Mouse (Mus musculus): ENCODE measurements around the gene Ropn1.
"Not testable (repeated sequence)": the region's sequence is repeated elsewhere in the genome, so short reads cannot be mapped to it uniquely, and the experiment has no call there.

The Ropn1 gene

DNA sequence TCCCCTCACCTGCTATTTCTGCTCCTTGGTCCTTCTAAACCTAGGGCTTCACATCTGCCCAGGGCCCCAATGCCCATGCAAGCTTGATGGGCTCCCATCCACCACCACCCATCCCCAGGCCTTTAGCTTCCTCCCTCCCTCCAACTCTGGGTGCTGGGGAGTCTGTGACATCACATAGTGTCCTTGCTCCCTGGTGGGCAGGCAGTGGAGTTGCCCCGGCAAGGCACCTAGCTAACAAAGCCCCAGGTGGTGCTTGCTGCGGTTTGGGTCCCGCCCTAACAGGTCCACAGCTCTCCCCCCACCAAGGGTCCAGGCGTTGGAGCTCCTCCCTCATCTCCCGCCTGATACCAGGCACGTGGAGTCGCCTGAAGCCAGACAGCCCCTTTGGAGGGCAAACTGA lies at the start of gene Ropn1:
TSS of gene Ropn1 (plus strand) at position 301 of the 400 bp plus-strand sequence.
- no peak for DNase-seq

DNA sequence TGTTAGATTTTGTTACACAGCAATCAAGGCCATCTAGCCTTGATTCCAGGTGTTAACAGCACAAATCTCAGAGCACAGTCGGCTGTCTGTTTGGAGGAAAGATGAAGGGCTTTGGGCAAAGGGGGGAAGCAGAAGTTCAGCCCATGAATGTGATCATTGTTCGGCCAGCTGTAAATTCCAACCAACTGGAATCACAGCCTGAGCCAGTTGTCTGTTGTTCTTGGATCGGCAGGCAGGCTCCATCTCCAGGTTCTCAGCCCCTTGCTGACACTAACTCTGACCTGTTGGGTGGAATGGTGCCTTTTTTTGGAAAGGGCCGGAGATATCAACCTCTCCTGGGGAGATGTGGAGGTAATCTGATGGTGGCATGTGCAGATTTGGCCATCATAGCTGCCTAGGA lies 47.8 kb upstream of the Ropn1 start:
- DNase-seq: no peak

DNA sequence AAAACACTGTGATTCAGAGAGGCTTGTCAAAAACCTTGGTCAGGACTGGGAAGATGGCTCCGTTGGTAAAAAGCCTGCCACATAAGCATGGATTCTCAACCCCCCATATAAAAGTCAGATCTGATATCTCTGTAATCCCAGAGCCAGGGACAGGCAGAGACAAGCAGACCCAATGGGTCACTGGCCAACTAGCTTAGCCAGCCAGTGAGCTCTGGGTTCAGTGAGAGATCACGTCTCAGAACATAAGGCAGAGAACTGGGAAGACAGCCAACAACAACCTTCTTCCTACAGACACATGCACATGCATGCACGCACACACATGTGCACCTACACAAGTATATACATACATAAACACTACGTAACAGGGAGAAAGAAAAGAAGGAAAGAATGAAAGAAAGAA lies 46.6 kb upstream of the Ropn1 start:
- no peak for DNase-seq

DNA sequence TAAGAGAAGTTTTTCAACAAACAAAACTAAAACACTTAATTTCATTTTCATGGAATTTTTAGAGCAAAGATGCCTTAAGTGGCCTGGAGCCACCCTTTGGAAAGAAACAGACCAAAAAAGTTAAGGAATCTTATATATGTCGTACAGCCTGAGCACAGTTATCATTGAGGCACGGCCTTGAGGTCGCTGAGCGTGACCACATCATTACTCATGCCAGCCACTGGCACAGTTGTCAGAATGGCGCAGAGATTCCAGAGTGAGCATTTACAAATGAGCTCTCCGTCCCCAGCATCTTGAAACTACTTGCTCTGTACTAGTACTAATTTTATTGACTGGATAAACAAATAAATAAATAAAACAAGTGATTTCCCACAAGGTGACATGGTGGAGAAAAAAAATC lies 45.9 kb upstream of the Ropn1 start:
- DNase-seq: no peak

DNA sequence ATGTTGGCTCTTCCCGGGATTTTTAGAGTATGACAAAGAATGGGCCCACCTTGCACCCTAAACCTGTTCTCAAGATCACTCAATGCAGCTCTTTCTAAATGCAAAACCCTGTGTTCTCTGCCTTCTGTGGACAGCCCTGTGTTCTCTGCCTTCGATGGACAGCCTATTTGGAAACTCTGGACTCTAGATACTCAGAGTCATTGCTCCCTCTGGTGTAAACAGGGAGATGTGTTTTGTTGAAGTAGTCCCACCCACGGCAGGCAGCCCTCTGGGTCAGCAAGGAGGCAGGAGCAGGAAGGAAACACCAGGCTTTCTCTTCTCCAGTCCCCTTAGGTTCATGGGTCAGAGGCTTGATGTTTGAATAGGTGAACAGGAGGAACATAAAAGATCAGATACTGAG lies 44.0 kb upstream of the Ropn1 start:
- no peak for DNase-seq

DNA sequence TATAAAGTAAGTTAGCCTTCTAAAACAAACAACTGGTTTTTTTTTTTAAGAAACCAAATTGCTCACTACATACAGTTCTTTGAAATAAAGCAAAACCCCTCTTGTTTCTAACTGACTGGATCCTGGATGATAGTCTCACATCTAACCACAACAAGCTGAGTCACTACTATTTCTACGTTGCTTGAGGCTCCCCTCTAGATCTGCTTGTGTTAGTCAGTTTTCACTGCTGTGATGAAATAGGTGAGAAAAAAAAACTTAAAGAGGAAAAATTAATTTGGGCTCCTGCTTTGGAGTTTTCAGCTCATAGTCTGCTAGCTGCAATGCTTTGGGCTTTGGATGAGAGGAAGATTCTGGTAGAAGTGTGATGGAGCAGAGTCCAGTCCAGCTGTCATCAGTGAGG lies 39.6 kb upstream of the Ropn1 start:
- DNase-seq: no peak

DNA sequence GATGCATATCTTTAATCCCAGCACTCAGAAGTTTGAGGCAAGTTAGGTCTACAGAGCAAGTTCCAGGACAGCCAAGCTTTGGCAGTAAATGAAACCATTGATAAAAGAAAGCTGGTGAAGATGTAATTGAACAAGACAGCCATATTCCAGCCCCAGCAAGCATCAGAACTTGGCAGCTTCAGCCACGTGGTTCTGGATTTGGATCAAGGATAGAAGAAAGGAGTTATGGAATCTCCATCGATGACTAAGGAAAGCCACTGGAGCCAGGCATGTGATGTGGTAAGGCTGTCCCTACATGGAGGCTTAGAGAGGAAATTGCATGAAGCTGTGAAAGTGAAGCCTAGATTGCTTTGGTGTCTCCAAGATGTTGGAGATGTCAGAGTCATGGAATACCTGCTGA lies 35.7 kb upstream of the Ropn1 start:
- DNase-seq: no peak

DNA sequence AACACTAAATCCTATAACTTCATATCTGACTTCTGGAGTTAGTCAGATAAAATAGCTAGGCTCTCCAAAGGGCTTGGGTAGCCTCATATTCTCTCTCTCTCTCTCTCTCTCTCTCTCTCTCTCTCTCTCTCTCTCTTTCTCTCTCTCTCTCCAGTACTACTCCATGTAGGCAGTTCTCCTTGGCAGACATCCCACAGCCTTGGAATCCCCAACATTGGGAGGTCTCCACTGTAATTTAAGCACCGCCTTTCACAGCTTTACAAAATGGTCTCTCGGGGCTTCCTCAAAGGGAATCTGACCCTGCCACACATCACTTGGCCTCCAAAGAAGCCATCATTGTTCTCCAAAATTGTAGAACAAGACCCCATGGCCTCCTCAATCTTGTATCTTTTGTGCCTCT lies 22.1 kb upstream of the Ropn1 start:
- DNase-seq: no peak

DNA sequence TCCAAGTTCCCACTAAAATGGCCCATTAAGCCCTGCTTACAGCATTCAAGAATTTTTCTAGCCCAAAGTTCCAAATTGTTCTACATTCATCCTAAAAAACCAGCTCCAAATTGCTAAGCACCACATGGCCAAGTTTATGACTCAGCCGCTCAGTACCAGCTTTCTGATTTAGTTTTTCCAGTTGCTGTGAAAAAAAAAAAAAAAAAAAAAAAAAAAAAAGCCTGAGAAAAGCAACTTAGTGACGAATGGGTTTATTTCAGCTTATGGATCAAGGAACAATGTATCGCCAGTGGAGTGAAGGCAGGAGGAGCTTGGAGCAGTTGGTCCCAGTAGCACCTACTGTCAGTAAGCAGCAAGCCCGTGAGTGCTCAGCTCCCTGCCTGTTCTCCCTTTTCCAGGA lies 21.3 kb upstream of the Ropn1 start:
- no peak for DNase-seq

DNA sequence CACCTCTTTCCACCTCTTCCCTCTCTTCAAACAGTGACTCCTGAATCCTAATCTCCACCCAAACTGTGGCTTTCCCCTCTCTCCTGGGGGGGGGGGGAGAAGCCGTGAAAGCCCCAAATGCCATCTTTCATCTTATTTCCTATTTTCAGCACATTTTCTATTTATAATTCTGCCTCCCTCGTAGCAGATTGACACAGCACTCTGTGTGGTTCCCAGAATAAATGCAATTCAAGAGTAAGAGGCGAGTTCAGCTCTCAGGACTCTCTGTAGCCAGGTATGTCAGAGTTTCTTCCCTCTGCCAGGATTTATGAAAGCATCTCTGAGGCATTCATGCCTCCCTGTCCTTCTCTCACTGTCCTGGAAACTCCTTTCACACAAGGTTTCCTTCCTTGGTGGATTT lies 14.2 kb upstream of the Ropn1 start:
- no peak for DNase-seq

DNA sequence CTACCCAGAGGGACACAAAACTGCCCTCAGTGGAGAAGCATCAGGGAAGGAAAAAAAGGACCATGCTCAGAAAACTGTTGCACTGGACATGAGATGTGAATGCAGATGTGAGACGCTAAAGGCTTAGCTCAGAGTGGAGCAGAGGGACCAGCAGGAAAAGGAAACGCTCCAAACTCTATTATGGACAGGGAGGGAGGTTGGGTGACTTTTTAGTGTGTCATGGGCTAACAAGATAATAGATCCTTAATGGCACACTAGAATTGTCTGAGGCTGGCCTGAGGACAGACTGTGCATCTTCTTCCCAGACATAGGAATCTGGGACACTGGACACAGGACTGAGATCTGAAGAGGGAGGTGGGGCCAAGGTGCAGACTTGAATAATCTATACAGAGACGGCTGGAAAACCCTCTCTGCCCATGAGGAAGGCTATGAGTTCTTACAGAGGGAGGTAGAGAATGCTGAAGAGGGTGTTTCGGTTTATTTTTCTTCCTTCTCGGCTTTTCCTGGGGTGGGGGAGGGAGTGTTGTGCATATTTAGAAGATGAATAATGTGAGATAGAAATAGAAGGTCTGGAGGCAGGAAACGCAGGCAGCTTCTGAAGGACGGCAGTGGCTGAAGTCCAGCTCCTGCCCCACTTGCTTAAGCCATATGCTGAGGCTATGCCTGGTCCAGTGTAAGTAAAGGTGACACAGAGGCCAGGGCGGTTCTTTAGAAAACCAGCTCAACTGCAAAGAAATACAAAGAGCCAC lies 6.0 kb upstream of the Ropn1 start:
- DNase-seq: no peak

DNA sequence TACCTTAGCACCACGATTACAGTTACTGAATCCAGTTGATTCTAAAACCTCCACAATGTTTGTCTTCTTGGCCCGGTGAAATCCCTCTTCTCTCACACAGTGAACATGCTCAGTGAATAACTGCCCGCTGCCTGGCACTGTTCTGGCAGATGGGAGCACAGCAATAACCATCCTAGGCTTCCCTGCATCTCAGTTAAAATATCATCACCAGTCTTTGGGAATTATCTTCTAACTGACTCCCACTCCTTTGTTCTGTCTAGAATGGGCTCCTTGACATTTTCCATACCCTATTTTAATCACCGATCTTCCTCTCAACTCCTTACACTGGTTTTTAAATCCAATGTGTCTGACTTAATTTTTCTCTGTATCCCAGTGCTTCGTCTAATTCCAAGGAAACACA lies 3.3 kb downstream of the Ropn1 start:
- no peak for DNase-seq

DNA sequence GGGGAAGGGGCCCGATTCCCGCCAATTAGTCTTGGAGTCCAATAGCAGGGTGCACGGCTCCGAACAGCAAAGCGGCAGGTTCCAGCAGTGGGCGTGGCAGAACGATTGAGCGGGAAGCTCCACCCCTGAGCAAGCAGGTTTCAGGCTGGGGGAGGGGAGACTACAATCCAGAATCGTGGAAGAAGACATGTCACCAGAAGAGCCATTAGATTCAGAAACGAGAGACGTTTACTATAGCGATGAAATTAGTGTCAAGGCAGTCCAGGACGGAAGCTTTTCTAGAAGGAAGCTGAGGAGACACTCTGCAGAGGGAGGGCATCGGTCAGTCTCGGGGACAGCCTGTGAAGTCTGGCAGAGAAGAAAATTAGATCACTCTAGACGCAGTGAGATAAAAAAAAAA lies 7.8 kb downstream of the Ropn1 start:
- DNase-seq: not testable (repeated sequence)

DNA sequence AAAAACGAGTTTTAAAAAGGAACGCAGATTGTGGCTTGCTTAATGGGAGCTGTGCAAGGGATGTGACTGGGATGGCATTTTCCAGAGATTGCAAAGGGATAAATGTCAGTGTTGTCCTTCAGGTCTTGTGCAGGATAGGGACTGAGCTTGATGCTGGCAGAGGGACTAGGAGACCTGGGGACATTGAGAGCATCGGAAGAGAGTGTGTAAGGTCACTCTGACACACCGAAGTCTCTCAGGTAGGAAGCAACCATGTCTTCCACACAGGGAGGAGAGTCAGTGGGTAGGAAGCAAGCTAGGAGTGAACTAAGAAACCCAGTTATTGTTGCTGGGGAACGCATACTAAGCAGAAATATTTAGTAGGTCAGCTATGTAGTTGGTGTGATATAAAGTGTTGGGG lies 8.3 kb downstream of the Ropn1 start:
- DNase-seq: no peak

DNA sequence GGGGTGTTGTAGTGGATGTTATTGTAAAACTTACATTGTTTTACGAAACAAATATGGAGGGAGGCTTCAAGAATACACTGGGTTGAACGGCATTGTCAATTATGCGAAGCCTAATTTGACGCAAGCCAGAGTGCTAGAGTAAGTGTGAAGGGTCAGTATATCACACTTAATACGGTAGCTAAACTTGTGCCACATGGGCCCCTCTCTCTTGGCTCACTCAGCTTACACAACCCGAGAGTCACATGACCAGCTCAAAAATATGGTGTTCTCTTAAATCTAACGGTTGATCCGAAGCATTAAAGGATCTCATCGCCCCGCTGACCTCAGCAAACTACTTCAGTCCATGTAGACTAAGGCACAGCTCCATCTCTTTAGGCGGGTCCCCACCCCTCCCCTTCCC lies 8.7 kb downstream of the Ropn1 start:
- no peak for DNase-seq

DNA sequence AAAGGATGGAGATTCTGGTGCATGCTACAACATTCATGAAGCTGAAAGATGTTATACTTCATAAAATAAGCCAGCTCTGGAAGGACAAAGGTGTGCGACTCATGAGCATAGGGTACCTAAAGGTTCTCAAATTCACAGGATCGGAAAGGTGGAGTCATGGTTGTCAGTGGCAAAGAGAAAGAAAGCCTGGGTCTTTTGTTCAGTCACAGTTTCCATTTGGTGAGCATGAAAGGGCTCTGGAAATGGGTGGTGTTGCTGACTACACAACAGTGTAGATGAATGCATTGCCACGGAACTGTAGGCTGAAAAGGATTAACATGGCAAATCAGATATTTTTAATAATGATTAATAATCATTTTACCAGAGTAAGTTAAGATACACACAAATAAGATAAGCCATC lies 14.8 kb downstream of the Ropn1 start:
- DNase-seq: no peak

DNA sequence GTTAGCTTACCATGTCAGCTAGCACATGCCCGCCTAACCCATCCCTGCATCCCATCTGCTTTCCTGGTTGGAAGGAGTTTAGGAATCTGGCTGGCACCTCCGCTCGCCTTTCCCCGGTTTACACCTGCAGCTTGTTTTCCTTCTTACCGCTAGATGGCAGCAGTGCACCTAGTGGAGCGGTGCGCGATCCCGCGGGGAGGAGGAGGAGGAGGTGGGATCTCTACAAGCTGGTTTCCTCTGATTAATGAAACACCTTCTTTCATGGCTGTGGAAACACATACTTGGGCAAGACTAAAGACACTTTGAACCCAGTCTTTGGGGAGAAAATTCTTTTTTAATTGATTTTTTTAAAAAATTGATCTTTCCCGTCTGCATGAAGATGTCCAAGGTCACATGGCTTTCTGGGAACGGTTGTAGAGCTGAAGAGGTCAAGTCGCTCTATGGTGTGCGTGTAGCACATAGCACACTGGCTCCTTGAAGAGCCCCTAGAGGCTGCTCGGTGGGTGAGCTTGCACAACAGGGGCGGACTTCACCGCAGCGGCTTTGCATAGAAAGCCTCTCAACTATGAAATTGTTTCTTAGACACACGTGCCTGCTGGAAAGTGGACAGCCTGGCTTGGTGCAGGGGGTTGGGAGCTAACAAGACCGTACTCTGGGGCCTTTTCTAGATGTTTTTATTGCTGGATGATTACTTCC lies 17.5 kb downstream of the Ropn1 start:
- peak; percentile 68 for DNase-seq

DNA sequence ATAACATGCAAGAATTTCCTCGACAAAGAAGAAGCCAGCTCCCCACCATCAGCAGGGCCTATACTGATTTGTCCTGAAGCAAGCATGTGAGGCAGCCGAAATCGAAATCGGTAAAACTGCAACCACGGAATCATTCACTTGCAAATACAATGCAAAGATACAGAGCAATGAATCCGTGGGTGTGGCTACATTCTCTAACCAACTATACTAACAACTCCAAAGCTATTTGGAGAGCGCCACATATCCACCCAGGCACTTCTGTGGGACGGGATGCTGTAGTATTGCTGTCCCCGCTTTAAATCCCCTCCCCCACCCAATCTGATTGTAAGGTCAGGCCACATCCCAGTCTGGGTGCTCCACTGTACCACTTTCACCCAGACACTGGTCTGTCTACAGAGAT lies 18.6 kb downstream of the Ropn1 start:
- no peak for DNase-seq

DNA sequence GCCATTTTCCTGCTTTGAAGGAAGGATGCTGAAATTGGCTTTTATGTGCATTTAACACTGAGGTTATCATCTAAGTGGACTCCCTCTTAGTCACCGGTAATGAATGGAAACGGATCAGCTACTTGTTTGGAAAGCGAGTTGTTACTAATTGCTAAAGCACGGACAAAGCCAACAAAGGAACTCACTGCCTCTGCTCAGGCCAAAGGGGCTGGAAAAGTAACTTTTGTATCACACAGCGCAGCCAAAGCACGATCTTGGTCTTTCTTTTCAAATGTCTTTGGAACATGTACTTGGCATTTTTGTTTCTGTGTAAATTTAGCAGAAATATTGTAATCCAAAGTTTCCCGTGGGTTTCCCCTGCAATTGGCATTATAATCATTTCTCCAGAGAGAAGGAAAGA lies 22.2 kb downstream of the Ropn1 start:
- no peak for DNase-seq

DNA sequence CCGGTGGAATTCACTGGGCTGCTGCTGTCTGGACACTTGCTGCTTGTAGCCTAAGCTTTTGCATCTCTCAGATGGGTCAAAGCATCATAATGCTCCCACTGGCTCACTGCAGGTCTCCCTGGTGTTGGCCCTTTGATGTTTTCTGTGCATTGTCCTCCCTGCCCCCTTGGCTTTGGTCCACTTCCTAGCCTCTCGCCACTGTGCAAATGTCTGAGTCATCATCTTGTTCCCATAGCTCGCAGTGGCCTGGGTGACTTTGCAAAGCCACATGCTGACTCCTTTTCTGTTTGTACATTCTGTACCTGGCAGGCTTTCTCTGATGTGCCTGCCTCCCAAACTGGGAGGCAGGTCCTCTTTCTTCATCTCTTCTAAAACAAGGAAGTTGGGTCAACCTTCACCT lies 23.1 kb downstream of the Ropn1 start:
- DNase-seq: no peak

DNA sequence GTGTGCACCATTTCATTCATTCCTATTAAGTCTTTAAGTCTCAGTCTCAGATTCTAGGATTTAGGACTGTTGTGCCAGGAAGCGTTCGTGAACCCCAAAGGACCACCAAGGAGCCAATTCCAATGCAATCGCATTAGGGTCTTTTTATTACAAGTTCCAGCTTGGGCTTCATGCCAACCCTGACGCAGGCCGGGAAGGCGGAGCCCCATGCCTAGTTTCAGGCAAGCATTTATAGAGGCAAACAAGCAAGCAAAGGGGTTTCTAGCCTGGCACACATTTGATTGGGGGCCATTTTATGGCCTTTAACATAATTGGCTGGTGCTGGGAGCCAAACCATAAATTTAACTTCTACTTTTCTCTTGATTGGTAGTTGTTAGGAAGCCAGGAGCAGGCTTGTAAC lies 24.6 kb downstream of the Ropn1 start:
- DNase-seq: no peak

DNA sequence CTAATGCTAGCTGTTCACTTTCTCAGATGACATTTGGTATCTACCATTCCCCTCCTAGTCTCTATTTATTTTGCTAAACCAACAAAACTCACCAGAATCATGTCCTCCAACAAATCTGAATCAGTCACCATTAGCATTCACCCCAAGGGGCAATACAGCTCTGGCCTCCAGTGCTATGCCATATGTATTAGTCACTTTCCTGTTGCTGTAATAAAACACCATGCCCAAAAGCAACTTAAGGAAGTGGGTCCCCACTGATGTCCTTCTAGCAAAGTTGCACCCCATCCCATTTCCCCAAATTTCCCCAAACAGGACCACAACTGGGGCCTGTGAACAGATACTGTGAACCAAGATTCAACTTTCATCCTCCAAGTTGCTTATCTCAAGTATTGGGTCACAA lies 32.1 kb downstream of the Ropn1 start:
- no peak for DNase-seq

DNA sequence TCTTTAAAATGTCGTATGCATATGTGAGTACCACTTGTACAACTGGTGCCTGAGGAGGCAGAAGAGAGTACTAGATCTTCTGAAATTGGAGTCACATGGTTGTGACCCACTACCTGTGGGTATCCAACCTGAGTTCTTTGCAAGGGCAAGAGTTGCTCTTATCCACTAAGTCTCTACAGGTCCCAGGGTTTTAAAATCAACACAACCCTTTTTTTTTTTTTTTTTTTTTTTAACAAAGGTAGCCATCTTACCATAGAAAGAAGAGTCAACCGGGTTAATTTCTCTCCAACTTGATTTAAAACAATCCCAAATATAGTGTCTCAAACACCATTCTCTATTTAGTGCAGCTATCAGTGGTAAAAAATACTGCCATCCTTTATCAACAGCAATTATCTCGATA lies 40.2 kb downstream of the Ropn1 start:
- DNase-seq: no peak

DNA sequence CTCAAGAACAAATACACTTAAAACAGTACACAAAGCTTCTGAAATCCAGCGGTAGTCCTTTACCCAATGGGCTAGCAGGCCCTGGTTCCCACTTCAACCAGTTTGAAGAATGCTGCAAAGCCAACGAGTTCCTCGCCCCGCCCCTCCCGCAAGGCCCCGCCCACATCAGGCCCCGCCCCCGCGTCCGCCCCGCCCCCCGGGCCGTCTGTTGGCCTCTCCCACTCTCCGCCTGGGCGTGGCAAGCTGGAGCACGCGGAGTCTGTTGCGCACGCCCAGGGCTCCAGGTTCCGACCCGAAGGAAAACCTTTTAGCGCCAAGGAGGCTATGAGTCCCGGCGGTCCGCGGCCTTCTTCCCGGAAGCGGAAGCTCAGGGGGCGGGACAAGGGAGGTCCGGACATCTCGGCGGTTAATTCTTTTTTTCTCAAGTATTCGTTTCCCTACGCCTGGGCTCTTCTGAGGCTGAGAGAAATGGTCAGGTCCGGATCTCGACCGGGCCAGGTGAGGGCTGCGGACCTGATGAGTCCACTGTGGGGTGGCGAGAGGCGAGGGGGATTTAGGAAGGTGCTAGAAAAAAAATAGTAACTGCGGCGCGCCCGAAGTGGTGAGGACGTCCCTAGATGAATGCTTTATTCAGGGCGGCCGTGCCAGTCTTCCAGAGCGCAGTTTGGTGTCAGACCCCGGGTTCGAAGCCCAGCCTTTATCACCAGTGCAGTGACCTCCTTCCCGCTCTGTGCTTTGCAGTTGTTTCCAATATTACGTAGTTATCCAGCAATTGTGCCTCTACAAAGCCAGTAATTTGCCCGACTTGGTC lies 40.8 kb downstream of the Ropn1 start, which contains the start of gene Ccdc14:
TSS of gene Ccdc14 (plus strand) at position 283 of the 811 bp plus-strand sequence.
- peak; percentile 84 for DNase-seq
